9 mouse cellular contexts compared by ENCODE assay signal in the genomic region with DNA sequence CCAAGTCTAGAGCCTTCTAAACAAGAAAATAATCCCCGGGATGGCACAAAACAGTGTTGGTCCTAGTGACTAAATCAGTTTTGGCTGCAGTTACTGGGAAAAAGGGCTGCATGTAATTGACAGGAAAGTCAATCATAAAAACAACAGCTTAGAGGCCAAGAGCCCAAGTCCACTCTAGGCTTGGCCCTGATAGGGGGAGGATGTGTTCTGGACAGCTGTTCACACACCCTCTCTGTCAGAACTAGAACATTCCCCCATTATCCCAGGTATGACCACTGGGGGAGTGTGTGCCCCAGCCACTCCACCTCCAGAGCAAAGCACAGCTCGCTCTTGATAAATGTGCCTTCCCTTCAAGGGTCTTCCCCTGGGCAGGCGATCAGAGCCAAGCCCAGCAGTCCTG. TPM values are rescaled to one million over a fixed set of nuclear protein-coding genes. Genes with fewer than 3 reads are reported as not detected.
DNase-seq lines count a peak whose midpoint lies in the region; ATAC-seq and TF ChIP-seq lines count a peak whose summit lies in the region.
"Had no signal": no experiment of that assay in that cellular context is flagged by ENCODE, and none has a peak within 500 bp of the region (broad histone marks: within the 10 kb centered on the region; RNA-seq: fewer than 3 reads in every experiment).

No protein-coding gene starts in this region.

- no peaks in the 10 kb centered on the region for H3K27me3 ChIP-seq in hindbrain, postnatal 0 days (ENCODE audit: insufficient read depth, low read length)
- H3K27me3 ChIP-seq in hindbrain, embryonic 13.5 days, result no peaks in the 10 kb centered on the region
- H3K27me3 ChIP-seq in neural tube, embryonic 15.5 days (replicated peaks), result no peaks in the 10 kb centered on the region
- H3K27me3 ChIP-seq: Patski had no signal

- H3K9me3 ChIP-seq in hindbrain, postnatal 0 days (ENCODE audit: low read length), result no peaks in the 10 kb centered on the region
- no peaks in the 10 kb centered on the region for H3K9me3 ChIP-seq in hindbrain, embryonic 13.5 days
- no peaks in the 10 kb centered on the region for H3K9me3 ChIP-seq in neural tube, embryonic 15.5 days (replicated peaks)

- no peaks in the 10 kb centered on the region for H3K4me1 ChIP-seq in hindbrain, postnatal 0 days (ENCODE audit: insufficient read depth, low read length)
- peaks cover 24% of the 10 kb centered on the region for H3K4me1 ChIP-seq in hindbrain, embryonic 13.5 days (replicated peaks)
- H3K4me1 ChIP-seq in neural tube, embryonic 15.5 days, result peaks cover 24% of the 10 kb centered on the region

- H3K27ac ChIP-seq in hindbrain, postnatal 0 days, result no peak overlapping the region
- no peak overlapping the region for H3K27ac ChIP-seq in hindbrain, embryonic 13.5 days
- H3K27ac ChIP-seq in neural tube, embryonic 15.5 days (replicated peaks), result no peak overlapping the region

- H3K4me3 ChIP-seq in hindbrain, postnatal 0 days (ENCODE audit: low read length), result no peak overlapping the region
- no peak overlapping the region for H3K4me3 ChIP-seq in hindbrain, embryonic 13.5 days
- no peak overlapping the region for H3K4me3 ChIP-seq in neural tube, embryonic 15.5 days (replicated peaks)

- H3K4me2 ChIP-seq in hindbrain, postnatal 0 days (ENCODE audit: low read depth, low read length), result no peak overlapping the region
- no peak overlapping the region for H3K4me2 ChIP-seq in hindbrain, embryonic 13.5 days
- no peak overlapping the region for H3K4me2 ChIP-seq in neural tube, embryonic 15.5 days

- peaks cover 9% of the 10 kb centered on the region; the same call in 1 of the 2 replicates for H3K36me3 ChIP-seq in hindbrain, postnatal 0 days (ENCODE audit: insufficient read depth, low read length)
- H3K36me3 ChIP-seq in hindbrain, embryonic 13.5 days, result peaks cover 9% of the 10 kb centered on the region
- peaks cover 14% of the 10 kb centered on the region for H3K36me3 ChIP-seq in neural tube, embryonic 15.5 days

- no peak overlapping the region for H3K9ac ChIP-seq in hindbrain, postnatal 0 days (replicated peaks; ENCODE audit: low read length)
- H3K9ac ChIP-seq in hindbrain, embryonic 13.5 days, result no peak overlapping the region
- no peak overlapping the region for H3K9ac ChIP-seq in neural tube, embryonic 15.5 days (replicated peaks)

- peak; percentile 45 for DNase-seq in hindbrain, postnatal 0 days (ENCODE audit: low spot score)
- DNase-seq in adipocyte (ENCODE audit: low spot score), result peak; percentile 81
- peak; percentile 44 to 57 for DNase-seq in kidney, postnatal 36 days
- no peak for DNase-seq in thymus, postnatal 10 days (ENCODE audit: low spot score in 2 of 2)
- no peak for DNase-seq in frontal cortex, postnatal 25 days (ENCODE audit: low spot score in 2 of 2)

- 66% methylated on average over 3 of the region's 3 CpGs for WGBS in hindbrain, postnatal 0 days
- WGBS in hindbrain, embryonic 13.5 days, result 79% methylated on average over 3 of the region's 3 CpGs
- 75% methylated on average over 3 of the region's 3 CpGs for WGBS in neural tube, embryonic 15.5 days

- peak; percentile 51; the same call in 1 of the 2 replicates for ATAC-seq in hindbrain, postnatal 0 days
- ATAC-seq in hindbrain, embryonic 13.5 days (ENCODE audit: low FRiP score), result no peak
- peak; percentile 53; the same call in 1 of the 2 replicates for ATAC-seq in granulocyte monocyte progenitor cell, adult 5-6 weeks (replicated peaks; ENCODE audit: poor library complexity, severe bottlenecking)
- ATAC-seq in neural tube, embryonic 15.5 days (ENCODE audit: low FRiP score), result no peak
- ATAC-seq: Patski had no signal

- TF ChIP-seq CTCF in hindbrain, postnatal 0 days (IDR thresholded peaks at IDR 0.05; ENCODE audit: low read depth), result peak; percentile 55

RNA-seq across cellular contexts. Expression of a gene that starts 14.7 kb away (rescaled TPM):
- 38.7 and 51.5 TPM in 2 replicates for total RNA-seq in hindbrain, postnatal 0 days (2014; rRNA removed)
- 19.5 and 20.8 TPM in 2 replicates for polyA plus RNA-seq in hindbrain, postnatal 0 days (2015; fragmentation: Nextera tagmentation; extraction: Ambion mirVana)
- polyA plus RNA-seq in hindbrain, embryonic 13.5 days (2015; fragmentation: Nextera tagmentation; extraction: Ambion mirVana), result 26.9 and 28.6 TPM in 2 replicates
- 12.7 and 15.2 TPM in 2 replicates for total RNA-seq in granulocyte monocyte progenitor cell, adult 5-6 weeks (2014; fragmentation: Nextera tagmentation)
- 15.9 and 20.7 TPM in 2 replicates for total RNA-seq in granulocyte monocyte progenitor cell, adult 5-6 weeks (2017)
- 26.0 and 27.6 TPM in 2 replicates for polyA plus RNA-seq in neural tube, embryonic 15.5 days (2015; fragmentation: Nextera tagmentation; extraction: Ambion mirVana)

Comparison
In these comparisons a context has a peak if more than half of its experiments do, and no peak if none do; other contexts are left out.
1. ATAC-seq: peak in hindbrain, postnatal 0 days (single experiment) and granulocyte monocyte progenitor cell, adult 5-6 weeks (single experiment); none in hindbrain, embryonic 13.5 days (single experiment) and neural tube, embryonic 15.5 days (single experiment).
2. DNase-seq: peak in hindbrain, postnatal 0 days (single experiment), adipocyte (single experiment) and kidney, postnatal 36 days (2 of 2); none in thymus, postnatal 10 days (0 of 2) and frontal cortex, postnatal 25 days (0 of 2).